In the genomic region with DNA sequence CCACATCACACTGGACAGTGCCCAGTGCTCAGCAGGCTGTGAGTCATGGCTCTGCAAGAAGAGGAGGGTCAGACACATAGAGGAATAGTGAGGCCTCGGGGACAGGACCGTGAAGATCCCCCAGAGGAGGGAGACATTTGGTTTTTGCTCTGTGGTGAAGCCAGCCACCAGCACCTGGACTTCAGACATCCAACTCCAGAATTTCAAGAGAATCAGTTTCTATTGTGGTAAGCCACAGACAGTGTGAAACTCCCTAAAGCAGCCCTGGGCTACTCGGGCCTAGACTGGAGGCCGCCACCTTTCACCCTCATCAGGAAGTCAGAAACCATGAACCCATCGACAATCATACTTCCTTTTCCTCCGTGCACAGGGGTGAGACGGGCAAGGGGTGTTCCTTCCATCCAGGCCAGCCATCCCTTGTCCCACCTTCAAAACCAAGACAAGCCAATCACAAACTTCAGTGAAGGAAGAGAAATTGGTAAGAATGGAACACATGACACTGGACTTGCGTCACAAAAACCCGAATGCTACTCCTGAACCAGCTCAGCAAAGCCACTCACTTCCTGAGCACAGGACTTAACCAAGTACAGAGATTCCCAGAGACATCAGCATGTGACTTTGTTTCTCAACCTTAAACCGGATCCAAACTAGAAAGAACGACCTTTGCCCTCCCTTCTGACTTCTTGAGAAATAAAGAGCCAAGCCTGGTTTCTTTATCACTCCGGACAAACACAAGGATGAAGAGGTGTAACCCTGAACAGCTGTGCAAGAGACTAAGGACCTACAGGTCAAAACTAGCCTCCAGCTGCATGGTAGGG, we compare ENCODE assay signal across 8 mouse cellular contexts. TPM values are rescaled to one million over a fixed set of nuclear protein-coding genes. Genes with fewer than 3 reads are reported as not detected.
DNase-seq lines count a peak whose midpoint lies in the region; ATAC-seq lines count a peak whose summit lies in the region.

No protein-coding gene starts in this region.

- H3K4me2 ChIP-seq in heart, embryonic 15.5 days, result no peak overlapping the region
- H3K4me2 ChIP-seq in intestine, embryonic 16.5 days (ENCODE audit: low read depth, low read length), result no peak overlapping the region

- WGBS in heart, embryonic 15.5 days, result 72% methylated on average over 12 of the region's 12 CpGs
- WGBS in intestine, embryonic 16.5 days, result 61% methylated on average over 12 of the region's 12 CpGs

- H3K9ac ChIP-seq in heart, embryonic 15.5 days, result no peak overlapping the region
- no peak overlapping the region for H3K9ac ChIP-seq in intestine, embryonic 16.5 days (ENCODE audit: low read depth, low read length)

- H3K4me3 ChIP-seq in heart, embryonic 15.5 days, result no peak overlapping the region
- no peak overlapping the region for H3K4me3 ChIP-seq in intestine, embryonic 16.5 days (ENCODE audit: low read length)

- ATAC-seq in heart, embryonic 15.5 days (replicated peaks; ENCODE audit: insufficient number of reproducible peaks, insufficient read depth, low FRiP score, low read depth), result no peak
- peak; percentile 78 for ATAC-seq in intestine, embryonic 16.5 days

- peak overlapping the region; percentile 43; the same call in 1 of the 2 replicates for H3K27ac ChIP-seq in heart, embryonic 15.5 days
- H3K27ac ChIP-seq in intestine, embryonic 16.5 days (ENCODE audit: low read length), result peak overlapping the region; percentile 80

- DNase-seq in heart, adult 8-10 months (ENCODE audit: low spot score), result no peak
- peak; percentile 75 for DNase-seq in Muller cell, postnatal 12 days (ENCODE audit: inconsistent ontology term)
- DNase-seq in naive thymus-derived CD4-positive, alpha-beta T cell, adult 2 months (ENCODE audit: low read depth), result peak; percentile 45
- DNase-seq in thymus, postnatal 4 days, result no peak
- DNase-seq in MN1 (ENCODE audit: low spot score), result no peak
- DNase-seq in left cerebral cortex, postnatal 14 days (ENCODE audit: low spot score in 2 of 2), result no peak

- no peaks in the 10 kb centered on the region for H3K27me3 ChIP-seq in heart, embryonic 15.5 days
- no peaks in the 10 kb centered on the region for H3K27me3 ChIP-seq in intestine, embryonic 16.5 days (replicated peaks; ENCODE audit: control insufficient read depth, insufficient read depth, low read length)

- H3K4me1 ChIP-seq in heart, embryonic 15.5 days (replicated peaks), result peaks cover 42% of the 10 kb centered on the region
- H3K4me1 ChIP-seq in intestine, embryonic 16.5 days (ENCODE audit: control insufficient read depth, insufficient read depth, low read length), result peaks cover 18% of the 10 kb centered on the region

- peaks cover 12% of the 10 kb centered on the region; the same call in 1 of the 2 replicates for H3K36me3 ChIP-seq in heart, embryonic 15.5 days
- H3K36me3 ChIP-seq in intestine, embryonic 16.5 days (ENCODE audit: control insufficient read depth, insufficient read depth, low read length), result no peaks in the 10 kb centered on the region

- intact Hi-C loops in left cerebral cortex, postnatal 14 days (cut with DNase I), result no loop called here

- H3K9me3 ChIP-seq in heart, embryonic 15.5 days (replicated peaks), result no peaks in the 10 kb centered on the region
- H3K9me3 ChIP-seq in intestine, embryonic 16.5 days (ENCODE audit: control insufficient read depth, low read length), result peaks cover 7% of the 10 kb centered on the region

RNA-seq across cellular contexts. Expression of a gene that starts 14.4 kb away (rescaled TPM):
- 36.1 and 37.2 TPM in 2 replicates for polyA plus RNA-seq in heart, embryonic 15.5 days (2015; fragmentation: Nextera tagmentation; extraction: Ambion mirVana)
- total RNA-seq in heart, adult 8-10 months (2022), result 10 to 100 TPM; 21.9 to 36.4 (median 28.1) TPM
- polyA plus RNA-seq in intestine, embryonic 16.5 days (2015; fragmentation: Nextera tagmentation; extraction: Ambion mirVana), result 25.5 and 27.6 TPM in 2 replicates
- total RNA-seq in left cerebral cortex, postnatal 14 days (2021), result under 1 TPM; 0.42 to 0.87 TPM

RNA-seq across cellular contexts. Expression of a gene that starts 33.2 kb away (rescaled TPM):
- polyA plus RNA-seq in heart, embryonic 15.5 days (2015; fragmentation: Nextera tagmentation; extraction: Ambion mirVana), result 70.0 and 94.5 TPM in 2 replicates
- 10 to 100 TPM; 30.7 to 35.3 (median 32.1) TPM for total RNA-seq in heart, adult 8-10 months (2022)
- 96.8 and 105 TPM in 2 replicates for polyA plus RNA-seq in intestine, embryonic 16.5 days (2015; fragmentation: Nextera tagmentation; extraction: Ambion mirVana)
- total RNA-seq in left cerebral cortex, postnatal 14 days (2021), result 10 to 100 TPM; 53.3 to 58.2 TPM

Comparison
In these comparisons a context has a peak if more than half of its experiments do, and no peak if none do; other contexts are left out.
1. DNase-seq: peak in Muller cell, postnatal 12 days (single experiment) and naive thymus-derived CD4-positive, alpha-beta T cell, adult 2 months (single experiment); none in heart, adult 8-10 months (single experiment), thymus, postnatal 4 days (single experiment), MN1 (single experiment) and left cerebral cortex, postnatal 14 days (0 of 2).
2. RNA of a gene that starts 14.4 kb away (total RNA-seq): 21.9 to 36.4 TPM in heart, adult 8-10 months; 0.42 to 0.87 TPM in left cerebral cortex, postnatal 14 days; every median in the first group is over 10 times any median in the second.